Mouse (Mus musculus): ENCODE results near the gene Ptger3. TPM values are rescaled to one million over a fixed set of nuclear protein-coding genes. Genes with fewer than 3 reads are reported as not detected.

Gene Ptger3
- polyA plus RNA-seq, 1 experiment from 2014 or later: 10.3 TPM

DNA sequence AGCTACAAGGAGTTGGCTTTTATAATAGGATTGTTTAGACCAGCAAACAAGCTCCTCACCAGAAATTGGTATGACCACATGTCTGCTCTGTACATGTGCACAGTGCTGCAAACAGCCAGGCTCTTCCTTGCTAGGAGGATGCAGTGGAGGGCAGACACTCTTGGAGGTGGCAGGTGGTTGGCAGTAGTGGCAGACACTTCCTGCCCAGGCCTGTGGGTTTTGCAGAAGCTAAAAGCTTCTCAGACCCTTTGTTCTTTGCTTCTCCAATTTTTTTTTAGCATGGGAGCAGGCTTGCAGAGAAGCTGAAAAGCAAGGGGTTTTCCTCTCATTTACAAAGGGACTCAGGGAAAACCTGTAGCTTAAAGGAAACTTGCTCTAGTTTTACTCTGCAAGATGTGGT is 50.3 kb downstream of the Ptger3 start:
- Histone ChIP-seq H3K9ac (replicated peaks; ENCODE audit: low read depth) (no peak overlapping the region), H3K4me3 (ENCODE audit: low read depth, low read length) (no peak overlapping the region), H3K36me3 (ENCODE audit: insufficient read depth, low read length) (no peaks in the 10 kb centered on the region), H3K4me1 (ENCODE audit: insufficient read depth, low read depth, low read length) (no peaks in the 10 kb centered on the region), H3K4me2 (replicated peaks; ENCODE audit: low read depth, low read length) (no peak overlapping the region), H3K9me3 (ENCODE audit: low read length) (no peaks in the 10 kb centered on the region), H3K27me3 (replicated peaks; ENCODE audit: insufficient read depth, low read length) (no peaks in the 10 kb centered on the region), H3K27ac (ENCODE audit: low read length) (no peak overlapping the region)
- TF ChIP-seq EP300 (IDR thresholded peaks at IDR 0.05) (no peak), CTCF (IDR thresholded peaks at IDR 0.05) (no peak)
- DNase-seq (ENCODE audit: low spot score) (no peak), ATAC-seq (no peak)

DNA sequence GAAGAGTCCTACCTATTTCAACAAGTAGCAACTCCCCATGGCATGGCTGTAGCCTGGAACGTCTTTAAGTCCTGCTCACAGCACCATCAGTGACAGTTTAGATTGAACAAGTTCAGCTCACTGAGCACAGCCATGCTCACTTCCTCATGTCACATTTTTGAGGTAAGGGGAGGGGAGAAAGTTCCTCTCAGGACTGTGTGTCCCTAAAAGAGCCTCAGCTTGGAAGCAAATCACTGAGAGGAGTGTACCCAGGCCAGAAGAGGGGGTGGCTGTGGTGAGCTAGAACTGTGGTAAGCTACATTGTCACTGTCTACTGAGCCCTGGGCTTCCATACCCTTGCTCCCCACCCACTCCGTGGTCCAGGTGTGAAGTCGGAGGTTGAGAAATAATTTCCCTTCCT is 60.7 kb downstream of the Ptger3 start:
- ATAC-seq: no peak

DNA sequence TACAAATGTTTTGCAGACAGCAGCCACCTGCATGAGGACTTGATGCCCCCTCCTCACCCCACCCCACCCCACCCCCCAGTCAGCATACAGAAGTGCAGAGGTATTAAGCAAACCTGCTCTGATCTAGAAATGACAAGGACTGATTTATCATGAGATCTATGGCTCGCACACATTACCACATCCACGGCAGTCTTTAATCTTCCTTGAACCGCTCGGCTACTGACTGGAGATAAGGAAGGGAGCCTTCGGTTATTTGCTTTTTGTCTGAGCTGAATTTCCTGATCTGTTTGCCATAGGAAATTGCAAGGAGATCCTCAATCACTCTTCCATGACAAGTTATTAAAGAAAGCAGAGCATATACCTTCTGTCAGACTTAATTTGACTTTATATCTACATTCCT is 64.0 kb downstream of the Ptger3 start:
- 17% methylated on average over 5 of the region's 5 CpGs for WGBS
- Histone ChIP-seq H3K27ac (ENCODE audit: low read length) (no peak overlapping the region), H3K36me3 (ENCODE audit: insufficient read depth, low read length) (no peaks in the 10 kb centered on the region), H3K4me3 (ENCODE audit: low read depth, low read length) (no peak overlapping the region), H3K9me3 (ENCODE audit: low read length) (no peaks in the 10 kb centered on the region), H3K4me1 (ENCODE audit: insufficient read depth, low read depth, low read length) (no peaks in the 10 kb centered on the region), H3K27me3 (replicated peaks; ENCODE audit: insufficient read depth, low read length) (no peaks in the 10 kb centered on the region), H3K4me2 (replicated peaks; ENCODE audit: low read depth, low read length) (no peak overlapping the region), H3K9ac (replicated peaks; ENCODE audit: low read depth) (no peak overlapping the region)
- no peak for TF ChIP-seq EP300 (IDR thresholded peaks at IDR 0.05)
- TF ChIP-seq CTCF (IDR thresholded peaks at IDR 0.05): no peak
- ATAC-seq (no peak), DNase-seq (ENCODE audit: low spot score) (no peak)

More for the DNA sequence above, 60.7 kb downstream of the Ptger3 start:
- no peaks in the 10 kb centered on the region for H3K9me3 ChIP-seq (ENCODE audit: low read length)
- TF ChIP-seq CTCF (IDR thresholded peaks at IDR 0.05): no peak
- TF ChIP-seq EP300 (IDR thresholded peaks at IDR 0.05): no peak
- no peak for DNase-seq (ENCODE audit: low spot score)
- no peaks in the 10 kb centered on the region for H3K4me1 ChIP-seq (ENCODE audit: insufficient read depth, low read depth, low read length)
- no peaks in the 10 kb centered on the region for H3K36me3 ChIP-seq (ENCODE audit: insufficient read depth, low read length)
- H3K9ac ChIP-seq (replicated peaks; ENCODE audit: low read depth): no peak overlapping the region
- no peak overlapping the region for H3K27ac ChIP-seq (ENCODE audit: low read length)
- H3K4me2 ChIP-seq (replicated peaks; ENCODE audit: low read depth, low read length): no peak overlapping the region
- WGBS: 56% methylated on average over 3 of the region's 3 CpGs
- no peak overlapping the region for H3K4me3 ChIP-seq (ENCODE audit: low read depth, low read length)
- no peaks in the 10 kb centered on the region for H3K27me3 ChIP-seq (replicated peaks; ENCODE audit: insufficient read depth, low read length)

DNA sequence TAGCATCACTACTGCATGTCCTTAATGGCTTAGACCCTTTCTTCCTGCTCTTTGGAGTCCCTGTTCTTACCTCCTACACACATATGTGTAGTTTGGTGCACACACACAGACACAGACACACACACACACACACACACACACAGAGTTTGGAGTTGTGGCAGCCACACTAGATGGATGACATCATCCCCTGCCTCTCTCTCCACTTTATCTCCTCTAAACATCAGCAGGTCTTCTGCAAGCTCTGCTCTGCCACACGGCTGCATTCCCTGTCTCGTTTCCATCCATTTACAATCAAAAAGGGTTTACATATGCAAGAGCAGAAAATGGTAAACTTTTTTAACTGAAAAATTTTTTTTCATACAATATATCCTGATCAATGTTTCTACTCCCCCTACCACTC is 64.7 kb downstream of the Ptger3 start:
- Histone ChIP-seq H3K27me3 (replicated peaks; ENCODE audit: insufficient read depth, low read length) (no peaks in the 10 kb centered on the region), H3K4me1 (ENCODE audit: insufficient read depth, low read depth, low read length) (no peaks in the 10 kb centered on the region), H3K9ac (replicated peaks; ENCODE audit: low read depth) (no peak overlapping the region), H3K27ac (ENCODE audit: low read length) (no peak overlapping the region), H3K4me2 (replicated peaks; ENCODE audit: low read depth, low read length) (no peak overlapping the region), H3K36me3 (ENCODE audit: insufficient read depth, low read length) (no peaks in the 10 kb centered on the region), H3K9me3 (ENCODE audit: low read length) (no peaks in the 10 kb centered on the region), H3K4me3 (ENCODE audit: low read depth, low read length) (no peak overlapping the region)
- DNase-seq (ENCODE audit: low spot score) (no peak), ATAC-seq (no peak)
- WGBS: 30% methylated on average over 2 of the region's 2 CpGs
- TF ChIP-seq EP300 (IDR thresholded peaks at IDR 0.05): no peak

DNA sequence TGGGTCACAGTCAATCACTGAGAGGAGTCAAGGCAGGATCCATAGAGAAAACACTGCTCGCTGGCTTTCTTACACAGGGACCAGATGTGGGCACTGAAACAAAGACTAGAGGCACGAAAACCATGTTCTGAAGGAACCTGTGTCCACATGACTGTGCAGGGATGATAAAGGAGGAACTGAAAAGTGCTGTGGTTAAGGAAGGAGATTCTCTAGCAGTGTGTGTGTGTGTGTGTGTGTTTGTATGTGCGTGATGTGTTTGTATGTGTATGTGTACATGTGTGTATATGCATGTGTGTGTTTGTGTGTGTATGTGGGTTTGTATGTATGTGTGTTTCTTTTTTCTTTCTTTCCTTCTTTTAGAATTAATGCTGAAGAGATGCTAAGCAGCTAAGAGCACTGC is 67.7 kb downstream of the Ptger3 start:
- ATAC-seq (no peak), DNase-seq (ENCODE audit: low spot score) (no peak)
- Histone ChIP-seq H3K9me3 (ENCODE audit: low read length) (no peaks in the 10 kb centered on the region), H3K27ac (ENCODE audit: low read length) (no peak overlapping the region), H3K27me3 (replicated peaks; ENCODE audit: insufficient read depth, low read length) (no peaks in the 10 kb centered on the region), H3K36me3 (ENCODE audit: insufficient read depth, low read length) (no peaks in the 10 kb centered on the region), H3K4me1 (ENCODE audit: insufficient read depth, low read depth, low read length) (no peaks in the 10 kb centered on the region), H3K9ac (replicated peaks; ENCODE audit: low read depth) (no peak overlapping the region), H3K4me2 (replicated peaks; ENCODE audit: low read depth, low read length) (no peak overlapping the region), H3K4me3 (ENCODE audit: low read depth, low read length) (no peak overlapping the region)
- whole genome bisulfite sequencing: 62% methylated on average over 3 of the region's 3 CpGs
- TF ChIP-seq CTCF (IDR thresholded peaks at IDR 0.05) (no peak), EP300 (IDR thresholded peaks at IDR 0.05) (no peak)

DNA sequence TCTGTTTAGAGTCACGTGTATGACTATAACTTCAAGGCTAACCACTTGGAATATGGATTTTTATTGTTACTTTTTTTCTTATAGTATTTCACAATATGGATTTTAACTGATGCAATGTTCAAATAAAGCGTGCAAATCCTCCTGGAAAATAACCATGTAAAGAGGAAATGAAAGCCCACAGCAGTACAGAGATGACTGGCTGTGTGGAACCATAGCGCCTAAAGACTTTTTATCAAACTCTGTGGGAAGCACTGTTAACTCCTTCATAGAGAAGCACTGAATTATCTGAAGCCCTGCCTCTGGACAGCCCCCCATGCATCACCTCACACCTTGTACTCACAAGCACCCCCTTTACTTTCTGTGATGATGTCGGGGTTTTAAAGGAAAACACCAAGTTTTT is 69.0 kb downstream of the Ptger3 start:
- no peaks in the 10 kb centered on the region for H3K9me3 ChIP-seq (ENCODE audit: low read length)
- H3K9ac ChIP-seq (replicated peaks; ENCODE audit: low read depth): no peak overlapping the region
- no peak overlapping the region for H3K4me3 ChIP-seq (ENCODE audit: low read depth, low read length)
- H3K4me2 ChIP-seq (replicated peaks; ENCODE audit: low read depth, low read length): no peak overlapping the region
- WGBS: 61% methylated on average over 4 of the region's 4 CpGs
- TF ChIP-seq EP300 (IDR thresholded peaks at IDR 0.05) (no peak), CTCF (IDR thresholded peaks at IDR 0.05) (no peak)
- ATAC-seq: no peak
- no peaks in the 10 kb centered on the region for H3K4me1 ChIP-seq (ENCODE audit: insufficient read depth, low read depth, low read length)
- no peaks in the 10 kb centered on the region for H3K36me3 ChIP-seq (ENCODE audit: insufficient read depth, low read length)
- H3K27ac ChIP-seq (ENCODE audit: low read length): no peak overlapping the region
- H3K27me3 ChIP-seq (replicated peaks; ENCODE audit: insufficient read depth, low read length): no peaks in the 10 kb centered on the region
- DNase-seq (ENCODE audit: low spot score): no peak

DNA sequence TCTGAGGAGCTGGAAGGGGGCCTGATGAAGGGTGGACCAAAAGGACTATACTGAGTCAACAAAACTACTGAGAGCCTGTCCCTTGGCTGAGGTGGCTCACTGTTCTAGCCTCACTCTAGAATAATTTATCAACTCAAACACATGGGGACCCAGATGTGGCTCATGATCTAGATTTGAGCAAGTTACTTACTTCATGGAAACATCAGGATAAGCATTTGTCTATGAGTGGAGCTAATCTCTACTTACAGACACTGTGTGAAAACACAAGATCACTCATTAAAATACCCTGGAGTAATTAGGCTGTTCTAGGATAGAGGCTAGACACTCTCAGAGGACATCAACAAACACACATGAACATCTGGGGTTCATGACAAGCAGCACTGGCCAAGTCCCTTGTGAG is 70.2 kb downstream of the Ptger3 start:
- no peak overlapping the region for H3K4me2 ChIP-seq (replicated peaks; ENCODE audit: low read depth, low read length)
- H3K4me3 ChIP-seq (ENCODE audit: low read depth, low read length): no peak overlapping the region
- H3K36me3 ChIP-seq (ENCODE audit: insufficient read depth, low read length): no peaks in the 10 kb centered on the region
- ATAC-seq (no peak), DNase-seq (ENCODE audit: low spot score) (no peak)
- H3K9ac ChIP-seq (replicated peaks; ENCODE audit: low read depth): no peak overlapping the region
- no peaks in the 10 kb centered on the region for H3K27me3 ChIP-seq (replicated peaks; ENCODE audit: insufficient read depth, low read length)
- TF ChIP-seq CTCF (IDR thresholded peaks at IDR 0.05): no peak
- H3K9me3 ChIP-seq (ENCODE audit: low read length): no peaks in the 10 kb centered on the region
- H3K27ac ChIP-seq (ENCODE audit: low read length): no peak overlapping the region
- H3K4me1 ChIP-seq (ENCODE audit: insufficient read depth, low read depth, low read length): no peaks in the 10 kb centered on the region
